13 mouse cellular contexts compared by ENCODE assay signal in the genomic region with DNA sequence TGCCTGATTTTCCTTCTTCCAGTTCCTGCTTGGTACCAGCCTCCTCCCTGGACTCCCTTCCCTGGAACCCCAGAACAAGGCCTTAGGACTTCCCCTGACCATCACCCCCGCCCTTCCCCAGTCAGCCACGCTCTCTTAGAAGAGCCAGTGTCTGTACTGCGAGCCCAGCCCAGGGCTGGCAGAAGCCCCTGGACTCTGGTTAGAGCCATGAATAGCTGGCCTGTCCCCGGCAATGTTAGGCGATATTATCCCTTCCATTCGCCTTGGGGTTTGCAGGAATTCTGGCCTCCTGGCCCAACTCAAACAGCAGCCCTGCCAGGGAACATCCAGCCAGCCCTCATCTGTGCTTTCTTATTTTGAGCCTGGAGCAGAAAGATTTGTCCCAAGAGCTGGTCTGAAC. TPM values are rescaled to one million over a fixed set of nuclear protein-coding genes. Genes with fewer than 3 reads are reported as not detected.
A peak's percentile ranks its signal among the peaks of the same experiment; 100 is the strongest.
DNase-seq lines count a peak whose midpoint lies in the region; ATAC-seq lines count a peak whose summit lies in the region.
"Had no signal": no experiment of that assay in that cellular context is flagged by ENCODE, and none has a peak within 500 bp of the region (broad histone marks: within the 10 kb centered on the region; RNA-seq: fewer than 3 reads in every experiment).

No protein-coding gene starts in this region.

- H3K9ac ChIP-seq in embryonic facial prominence, embryonic 14.5 days (ENCODE audit: low read depth, low read length) = no peak overlapping the region
- H3K9ac ChIP-seq in hindbrain, embryonic 12.5 days = no peak overlapping the region
- H3K9ac ChIP-seq: liver, embryonic 13.5 days had no signal

- no peak overlapping the region for H3K4me2 ChIP-seq in embryonic facial prominence, embryonic 14.5 days (ENCODE audit: low read depth, low read length)
- H3K4me2 ChIP-seq in hindbrain, embryonic 12.5 days (replicated peaks) = no peak overlapping the region
- H3K4me2 ChIP-seq: liver, embryonic 13.5 days had no signal

- H3K9me3 ChIP-seq in embryonic facial prominence, embryonic 14.5 days (ENCODE audit: control insufficient read depth, low read length) = no peaks in the 10 kb centered on the region
- H3K9me3 ChIP-seq in embryonic facial prominence, embryonic 10.5 days = no peaks in the 10 kb centered on the region
- H3K9me3 ChIP-seq in hindbrain, embryonic 12.5 days (replicated peaks) = no peaks in the 10 kb centered on the region
- H3K9me3 ChIP-seq: forebrain, embryonic 10.5 days; liver, embryonic 13.5 days had no signal

- WGBS in embryonic facial prominence, embryonic 14.5 days = 70% methylated on average over 6 of the region's 6 CpGs
- 74% methylated on average over 6 of the region's 6 CpGs for WGBS in embryonic facial prominence, embryonic 10.5 days
- WGBS in hindbrain, embryonic 12.5 days = 82% methylated on average over 6 of the region's 6 CpGs

- peaks cover 44% of the 10 kb centered on the region for H3K36me3 ChIP-seq in embryonic facial prominence, embryonic 14.5 days (ENCODE audit: control insufficient read depth, insufficient read depth, low read length)
- H3K36me3 ChIP-seq in embryonic facial prominence, embryonic 10.5 days (replicated peaks) = peaks cover 25% of the 10 kb centered on the region
- H3K36me3 ChIP-seq in hindbrain, embryonic 12.5 days = no peaks in the 10 kb centered on the region
- H3K36me3 ChIP-seq: G1E had no signal

- no peaks in the 10 kb centered on the region for H3K27me3 ChIP-seq in embryonic facial prominence, embryonic 14.5 days (replicated peaks; ENCODE audit: control insufficient read depth, insufficient read depth, low read length)
- no peaks in the 10 kb centered on the region for H3K27me3 ChIP-seq in embryonic facial prominence, embryonic 10.5 days (replicated peaks; ENCODE audit: low read depth, poor library complexity, severe bottlenecking)
- no peaks in the 10 kb centered on the region for H3K27me3 ChIP-seq in hindbrain, embryonic 12.5 days
- H3K27me3 ChIP-seq: liver, embryonic 13.5 days had no signal

- peak; percentile 42 for DNase-seq in embryonic facial prominence, embryonic 14.5 days (ENCODE audit: low spot score)
- no peak for DNase-seq in embryonic facial prominence, embryonic 10.5 days (ENCODE audit: low spot score)
- DNase-seq in right cerebral cortex, adult 18-20 months = peak; percentile 27
- no peak for DNase-seq in right cerebral cortex, adult 2 months (ENCODE audit: low spot score in 2 of 2)
- peak; percentile 41 for DNase-seq in heart, postnatal 4 days
- peak; percentile 72 for DNase-seq in skeletal muscle tissue, adult 2 months (ENCODE audit: low read depth, low spot score)
- no peak for DNase-seq in c-Kit-positive CD71-positive TER-119-positive erythroid progenitor cells, embryonic 14.5 days (ENCODE audit: low spot score)
- DNase-seq: liver, embryonic 13.5 days; midbrain, embryonic 14.5 days; thymus, postnatal 4 days had no signal

- no peak overlapping the region for H3K4me3 ChIP-seq in embryonic facial prominence, embryonic 14.5 days (ENCODE audit: low read depth, low read length)
- H3K4me3 ChIP-seq in embryonic facial prominence, embryonic 10.5 days = no peak overlapping the region
- no peak overlapping the region for H3K4me3 ChIP-seq in hindbrain, embryonic 12.5 days
- H3K4me3 ChIP-seq: forebrain, embryonic 10.5 days; liver, embryonic 13.5 days had no signal

- no peaks in the 10 kb centered on the region for H3K4me1 ChIP-seq in embryonic facial prominence, embryonic 14.5 days (ENCODE audit: control insufficient read depth, insufficient read depth, low read length)
- no peaks in the 10 kb centered on the region for H3K4me1 ChIP-seq in embryonic facial prominence, embryonic 10.5 days
- H3K4me1 ChIP-seq in hindbrain, embryonic 12.5 days = no peaks in the 10 kb centered on the region
- H3K4me1 ChIP-seq: forebrain, embryonic 10.5 days; liver, embryonic 13.5 days had no signal

- no peak overlapping the region for H3K27ac ChIP-seq in embryonic facial prominence, embryonic 14.5 days (replicated peaks; ENCODE audit: low read depth, low read length)
- H3K27ac ChIP-seq in embryonic facial prominence, embryonic 10.5 days (replicated peaks) = no peak overlapping the region
- no peak overlapping the region for H3K27ac ChIP-seq in hindbrain, embryonic 12.5 days
- H3K27ac ChIP-seq: forebrain, embryonic 10.5 days; liver, embryonic 13.5 days had no signal

- ATAC-seq in embryonic facial prominence, embryonic 14.5 days (ENCODE audit: low read depth) = 0 out of 2 replicates have a peak, but pooled peaks have one; percentile 51
- ATAC-seq in hindbrain, embryonic 12.5 days (ENCODE audit: low FRiP score) = no peak

RNA-seq across cellular contexts. Expression of a gene that starts 39.9 kb away (rescaled TPM):
- 23.5 and 25.6 TPM in 2 replicates for polyA plus RNA-seq in embryonic facial prominence, embryonic 14.5 days (2014; fragmentation: Nextera tagmentation; extraction: Ambion mirVana)
- polyA plus RNA-seq in embryonic facial prominence, embryonic 10.5 days (2016; fragmentation: Nextera tagmentation; extraction: Ambion mirVana) = 4.3 and 5.3 TPM in 2 replicates
- 1 to 10 TPM; 6.5 TPM for total RNA-seq in heart, postnatal 4 days (2021)
- 10.5 and 11.5 TPM in 2 replicates for polyA plus RNA-seq in hindbrain, embryonic 12.5 days (2016; fragmentation: Nextera tagmentation; extraction: Ambion mirVana)
- polyA plus RNA-seq: G1E had no signal

Comparison
In these comparisons a context has a peak if more than half of its experiments do, and no peak if none do; other contexts are left out.
1. DNase-seq: peak in embryonic facial prominence, embryonic 14.5 days (single experiment), right cerebral cortex, adult 18-20 months (single experiment), heart, postnatal 4 days (single experiment) and skeletal muscle tissue, adult 2 months (single experiment); none in embryonic facial prominence, embryonic 10.5 days (single experiment), right cerebral cortex, adult 2 months (0 of 2) and c-Kit-positive CD71-positive TER-119-positive erythroid progenitor cells, embryonic 14.5 days (single experiment).